Mouse (Mus musculus) limb, embryonic 12.5 days (tissue): ENCODE measurements at regions not wholly inside any gene's neighbourhood (a gene's known extent, or its start where the extent isn't known, plus 50 kb on each side); places are given as distances from the start of the nearest gene placed in this dataset.

Source experiments
- ATAC-seq: fragments of 200-750 bp; cut with Nextera tagmentation; 2 replicates; pipeline ENCODE4 v1.8.0; 2017; ENCODE audit warnings: low read depth, moderate TSS enrichment; ENCODE audit not compliant: insufficient number of reproducible peaks, insufficient read depth, low FRiP score, low TSS enrichment
- H3K27ac ChIP-seq: fragments of 300-500 bp; sonication (generic); 2 replicates; pipeline ENCODE4 v1.5.1; 2016; ENCODE audit warnings: mild to moderate bottlenecking, moderate library complexity
- H3K27me3 ChIP-seq: fragments of 300-500 bp; sonication (generic); 2 replicates; pipeline ENCODE4 v1.6.1; 2016; ENCODE audit warnings: mild to moderate bottlenecking, moderate library complexity
- H3K36me3 ChIP-seq: fragments of 300-500 bp; sonication (generic); 2 replicates; pipeline ENCODE4 v1.6.1; 2016; ENCODE audit warnings: mild to moderate bottlenecking, moderate library complexity
- H3K4me1 ChIP-seq: fragments of 300-500 bp; sonication (generic); replicated peaks from 2 replicates; pipeline ENCODE4 v1.6.1; 2016
- H3K4me2 ChIP-seq: fragments of 300-500 bp; sonication (generic); 2 replicates; pipeline ENCODE4 v1.6.1; 2016; ENCODE audit warnings: mild to moderate bottlenecking, moderate library complexity
- H3K4me3 ChIP-seq: fragments of 300-500 bp; sonication (generic); replicated peaks from 2 replicates; pipeline ENCODE4 v1.5.1; 2016; ENCODE audit warnings: mild to moderate bottlenecking
- H3K9ac ChIP-seq: fragments of 300-500 bp; sonication (generic); replicated peaks from 2 replicates; pipeline ENCODE4 v1.6.1; 2016; ENCODE audit warnings: mild to moderate bottlenecking, moderate library complexity
- H3K9me3 ChIP-seq: fragments of 300-500 bp; sonication (generic); 2 replicates; pipeline ENCODE4 v1.6.1; 2016; ENCODE audit warnings: mild to moderate bottlenecking, moderate library complexity
- WGBS: fragments of 180-500 bp; shearing (Covaris S2); methylation state at CpG from one replicate; pipeline ENCODE4 v1.1.7; 2016; 5-methylcytosine and 5-hydroxymethylcytosine counted together

DNA sequence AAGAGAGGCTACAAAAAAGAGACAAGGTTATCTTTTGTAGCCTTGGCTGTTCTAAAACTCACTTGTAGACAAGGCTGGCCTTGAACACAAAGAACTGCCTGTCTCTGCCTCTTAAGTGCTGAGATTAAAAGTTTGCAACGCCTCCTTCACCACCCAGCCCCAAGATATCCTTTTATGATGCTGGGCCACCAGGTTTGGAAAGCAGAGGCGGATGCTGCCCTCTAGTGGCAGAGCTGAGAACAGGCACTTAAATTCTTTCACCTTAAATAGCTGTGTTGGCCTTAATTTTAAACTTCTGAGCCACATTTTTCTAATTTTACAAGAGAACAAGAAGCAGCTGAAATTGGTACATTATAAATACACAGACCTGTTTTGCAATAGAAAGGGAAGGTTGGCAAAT is 82.5 kb upstream of the Tmem132d start:
- no peaks in the 10 kb centered on the region for H3K4me1 ChIP-seq
- ATAC-seq = no peak
- WGBS = 6% methylated on average over 2 of the region's 2 CpGs

DNA sequence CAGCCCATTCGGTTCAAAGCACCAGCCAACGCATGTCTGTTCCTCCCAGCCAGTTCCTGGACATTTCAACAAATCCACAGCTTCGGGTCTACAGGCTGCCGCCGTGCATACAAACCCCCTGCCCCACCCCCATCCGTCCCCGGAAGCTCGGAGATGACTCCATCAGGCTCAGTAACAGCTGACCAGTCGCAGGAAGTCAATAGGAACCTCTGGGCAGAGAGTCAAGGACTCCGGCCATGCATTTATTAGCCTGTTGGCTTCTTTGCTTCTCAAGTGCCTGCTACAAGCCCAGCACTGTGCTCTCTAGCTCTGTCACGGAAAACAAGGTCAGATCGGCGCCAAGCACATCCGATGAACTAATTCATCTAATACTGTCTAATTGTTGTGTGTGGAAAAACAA is 80.4 kb upstream of the Tmem132d start:
- 86% methylated on average over 14 of the region's 14 CpGs for WGBS
- no peak for ATAC-seq

More for the DNA sequence above, 82.5 kb upstream of the Tmem132d start:
- no peak overlapping the region for H3K27ac ChIP-seq
- H3K9me3 ChIP-seq = no peaks in the 10 kb centered on the region
- H3K4me3 ChIP-seq = no peak overlapping the region
- H3K4me2 ChIP-seq = no peak overlapping the region
- no peak overlapping the region for H3K9ac ChIP-seq
- peaks cover 30% of the 10 kb centered on the region for H3K27me3 ChIP-seq
- no peaks in the 10 kb centered on the region for H3K36me3 ChIP-seq

DNA sequence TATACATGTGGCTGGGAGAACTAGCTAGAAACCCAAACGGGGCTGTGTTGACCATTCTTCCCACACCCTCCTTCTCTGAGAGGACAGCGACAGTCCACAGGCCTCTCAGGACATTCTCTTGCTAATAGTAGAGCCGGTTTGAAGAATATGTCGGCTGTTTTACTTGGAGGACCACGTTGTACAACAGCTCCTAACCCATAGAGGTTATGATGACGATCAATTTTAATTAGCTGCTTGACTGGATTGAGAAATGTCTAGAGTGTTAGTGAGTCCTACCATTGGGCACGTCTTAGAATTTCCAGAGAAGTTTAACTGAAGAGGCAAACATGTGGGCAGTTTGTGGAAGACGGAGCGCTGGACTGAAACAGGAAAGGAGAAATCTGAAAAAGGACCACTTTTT is 79.7 kb upstream of the Tmem132d start:
- no peak overlapping the region for H3K9ac ChIP-seq
- no peaks in the 10 kb centered on the region for H3K36me3 ChIP-seq
- WGBS = 85% methylated on average over 9 of the region's 9 CpGs
- no peak for ATAC-seq
- H3K27me3 ChIP-seq = peaks cover 9% of the 10 kb centered on the region
- no peak overlapping the region for H3K4me2 ChIP-seq
- no peak overlapping the region for H3K27ac ChIP-seq
- H3K4me1 ChIP-seq = no peaks in the 10 kb centered on the region
- 0 out of 2 replicates have a peak, but pooled peaks cover 7% of the 10 kb centered on the region for H3K9me3 ChIP-seq
- H3K4me3 ChIP-seq = no peak overlapping the region

More for the DNA sequence above, 80.4 kb upstream of the Tmem132d start:
- Histone ChIP-seq H3K36me3 (no peaks in the 10 kb centered on the region), H3K27me3 (peaks cover 15% of the 10 kb centered on the region), H3K4me3 (no peak overlapping the region), H3K9me3 (0 out of 2 replicates have a peak, but pooled peaks cover 7% of the 10 kb centered on the region), H3K4me1 (no peaks in the 10 kb centered on the region), H3K4me2 (no peak overlapping the region), H3K27ac (no peak overlapping the region), H3K9ac (no peak overlapping the region)

DNA sequence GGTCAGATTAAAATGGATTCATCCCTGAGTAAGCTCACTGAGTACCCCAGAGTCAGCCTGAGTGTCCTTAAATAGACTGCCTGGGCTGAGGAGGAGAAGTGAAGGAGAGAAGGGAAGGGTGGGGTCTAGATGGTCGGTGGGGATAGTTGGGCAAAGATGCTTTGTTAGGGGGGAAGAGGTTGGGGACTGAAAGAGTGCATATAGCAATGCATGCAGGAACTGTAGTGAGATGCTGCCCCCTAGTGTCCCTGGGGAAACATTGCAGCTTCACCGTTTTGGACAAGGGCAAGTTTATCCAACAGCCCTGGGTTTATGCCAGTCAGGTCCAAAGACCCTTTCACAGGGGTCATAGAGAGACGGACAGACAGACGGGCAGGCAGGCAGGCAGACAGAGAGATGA is 71.6 kb upstream of the Tmem132d start:
- no peaks in the 10 kb centered on the region for H3K4me1 ChIP-seq
- 0 out of 2 replicates have a peak, but pooled peaks cover 8% of the 10 kb centered on the region for H3K9me3 ChIP-seq
- no peak overlapping the region for H3K9ac ChIP-seq
- H3K36me3 ChIP-seq = no peaks in the 10 kb centered on the region
- no peak overlapping the region for H3K27ac ChIP-seq
- 11% methylated on average over 4 of the region's 4 CpGs for WGBS
- no peak for ATAC-seq
- H3K4me3 ChIP-seq = no peak overlapping the region
- H3K4me2 ChIP-seq = no peak overlapping the region
- 0 out of 2 replicates have a peak, but pooled peaks cover 6% of the 10 kb centered on the region for H3K27me3 ChIP-seq

DNA sequence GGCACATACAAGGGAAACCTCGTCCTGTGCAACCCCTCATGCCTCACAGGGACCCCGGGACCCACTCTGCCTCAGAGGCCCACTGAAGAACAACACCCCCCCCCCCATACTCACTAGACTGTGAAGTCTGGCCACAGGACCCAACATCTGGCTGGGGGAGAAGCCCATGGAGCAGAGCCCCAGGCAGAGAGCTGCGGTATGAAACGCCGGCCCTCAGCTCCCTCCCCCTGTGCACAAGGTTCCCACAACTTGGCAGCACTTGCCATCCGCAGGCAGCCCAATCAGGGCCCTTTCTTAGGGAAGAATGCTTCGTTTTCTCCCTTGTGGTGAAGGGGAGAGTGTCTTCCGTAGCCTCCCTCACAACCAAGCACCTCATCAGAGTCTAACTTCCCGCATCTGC is 66.6 kb upstream of the Tmem132d start:
- 45% methylated on average over 9 of the region's 9 CpGs for WGBS
- no peaks in the 10 kb centered on the region for H3K27me3 ChIP-seq
- H3K9ac ChIP-seq = no peak overlapping the region
- H3K36me3 ChIP-seq = no peaks in the 10 kb centered on the region
- ATAC-seq = no peak
- H3K9me3 ChIP-seq = no peaks in the 10 kb centered on the region
- no peak overlapping the region for H3K4me3 ChIP-seq
- H3K4me1 ChIP-seq = no peaks in the 10 kb centered on the region
- H3K4me2 ChIP-seq = no peak overlapping the region
- no peak overlapping the region for H3K27ac ChIP-seq

DNA sequence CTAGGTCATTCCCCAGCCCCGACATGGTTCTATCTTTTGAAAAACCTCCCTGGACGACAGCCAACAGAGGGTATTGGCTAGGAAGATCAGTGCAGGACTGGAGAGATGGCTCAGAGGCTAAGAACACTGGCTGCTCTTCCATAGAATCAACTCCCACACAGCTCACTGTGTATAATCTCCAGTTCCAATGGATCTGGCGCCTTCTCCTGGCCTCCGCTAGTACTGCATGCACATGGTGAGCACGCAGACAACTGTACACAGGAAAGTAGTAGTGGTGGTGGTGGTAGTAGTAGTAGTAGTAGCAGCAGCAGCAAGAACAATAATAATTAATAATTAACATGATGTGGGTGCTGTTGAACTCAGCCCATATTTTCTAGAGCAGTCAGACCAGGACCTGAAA is 66.2 kb upstream of the Tmem132d start:
- 59% methylated on average over 5 of the region's 5 CpGs for whole genome bisulfite sequencing
- H3K27ac ChIP-seq = no peak overlapping the region
- H3K4me1 ChIP-seq = no peaks in the 10 kb centered on the region
- H3K4me2 ChIP-seq = no peak overlapping the region
- no peak overlapping the region for H3K9ac ChIP-seq
- no peak for ATAC-seq
- H3K27me3 ChIP-seq = no peaks in the 10 kb centered on the region
- H3K36me3 ChIP-seq = no peaks in the 10 kb centered on the region
- H3K4me3 ChIP-seq = no peak overlapping the region
- no peaks in the 10 kb centered on the region for H3K9me3 ChIP-seq

DNA sequence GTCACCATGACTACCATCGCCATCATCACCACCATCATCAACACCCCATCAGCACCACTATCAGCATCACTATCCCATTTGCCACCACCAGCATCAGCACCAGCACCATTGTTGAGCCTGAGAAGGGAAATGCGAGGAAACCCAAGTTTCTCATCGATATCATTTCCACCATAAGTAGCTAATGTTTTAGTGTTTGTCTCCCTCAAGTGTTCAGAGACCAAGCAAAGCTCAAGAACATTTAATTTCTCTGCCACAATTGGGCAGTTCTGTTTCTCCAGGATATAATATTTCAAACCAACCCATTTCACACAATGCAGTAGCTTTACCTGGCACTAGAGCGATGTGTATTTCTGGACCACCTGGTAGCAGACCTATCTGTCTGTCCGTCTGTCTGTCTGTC is 59.7 kb upstream of the Tmem132d start:
- H3K9me3 ChIP-seq = peaks cover 9% of the 10 kb centered on the region; the same call in 1 of the 2 replicates
- H3K4me3 ChIP-seq = no peak overlapping the region
- H3K4me1 ChIP-seq = no peaks in the 10 kb centered on the region
- no peaks in the 10 kb centered on the region for H3K27me3 ChIP-seq
- WGBS = 89% methylated on average over 5 of the region's 5 CpGs
- H3K4me2 ChIP-seq = no peak overlapping the region
- H3K36me3 ChIP-seq = no peaks in the 10 kb centered on the region
- no peak overlapping the region for H3K27ac ChIP-seq
- ATAC-seq = no peak
- H3K9ac ChIP-seq = no peak overlapping the region

DNA sequence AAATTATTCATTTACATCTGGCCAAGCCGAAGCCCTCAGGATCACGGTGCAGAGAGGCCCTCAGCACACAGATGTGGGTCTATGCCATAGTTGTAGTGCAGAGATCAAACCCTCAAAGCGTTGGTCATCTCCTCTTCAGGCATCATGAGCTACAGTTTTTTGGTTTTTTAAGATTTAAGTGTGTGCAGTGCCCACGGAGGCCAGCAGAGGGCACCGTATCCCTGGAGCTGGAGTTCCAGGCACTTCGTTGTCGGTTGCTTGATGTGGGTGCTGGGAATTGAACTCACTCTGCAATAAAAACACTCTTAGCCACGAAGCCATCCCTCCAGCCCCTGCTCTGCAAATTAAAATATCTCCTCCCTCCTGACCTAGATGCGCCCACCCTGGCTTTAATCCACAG is 58.3 kb upstream of the Tmem132d start:
- Histone ChIP-seq H3K9me3 (peaks cover 9% of the 10 kb centered on the region; the same call in 1 of the 2 replicates), H3K4me2 (no peak overlapping the region), H3K4me1 (no peaks in the 10 kb centered on the region), H3K4me3 (no peak overlapping the region), H3K36me3 (no peaks in the 10 kb centered on the region), H3K27ac (no peak overlapping the region), H3K27me3 (no peaks in the 10 kb centered on the region), H3K9ac (no peak overlapping the region)
- no peak for ATAC-seq
- WGBS = 33% methylated on average over 9 of the region's 9 CpGs

DNA sequence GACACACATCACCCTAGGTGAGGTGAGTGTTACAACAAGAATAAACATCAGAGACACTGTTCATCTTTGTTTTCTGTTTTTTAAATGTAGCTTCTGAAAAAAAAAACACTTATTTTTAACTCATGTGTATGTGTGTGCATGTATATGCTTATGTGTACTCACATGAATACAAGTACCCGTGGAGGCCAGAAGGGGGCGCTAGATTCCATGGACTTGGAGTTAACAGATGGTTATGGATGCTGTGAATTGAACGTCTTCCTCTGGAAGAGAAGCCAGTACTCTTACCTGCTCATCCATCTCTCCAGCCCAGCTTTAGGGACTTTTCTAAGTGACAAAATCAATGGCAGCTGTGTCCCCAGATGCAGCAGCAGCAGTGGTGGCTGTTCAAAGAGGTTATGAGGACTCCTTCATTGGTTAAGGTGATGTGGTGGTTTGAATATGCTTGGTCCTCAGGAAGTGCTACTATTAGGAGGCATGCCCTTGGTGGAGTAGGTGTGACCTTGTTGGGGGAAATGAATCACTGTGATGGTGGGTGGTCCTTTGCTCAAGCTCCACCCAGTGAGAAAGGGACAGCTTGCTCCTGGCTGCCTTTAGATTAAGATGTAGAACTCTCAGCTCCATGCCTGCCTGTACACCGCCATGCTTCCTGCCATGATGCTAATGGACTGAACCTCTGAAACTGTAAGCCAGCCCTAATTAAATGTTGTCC is 56.1 kb upstream of the Tmem132d start:
- ATAC-seq = no peak
- 81% methylated on average over 4 of the region's 4 CpGs for WGBS
- H3K9ac ChIP-seq = no peak overlapping the region

DNA sequence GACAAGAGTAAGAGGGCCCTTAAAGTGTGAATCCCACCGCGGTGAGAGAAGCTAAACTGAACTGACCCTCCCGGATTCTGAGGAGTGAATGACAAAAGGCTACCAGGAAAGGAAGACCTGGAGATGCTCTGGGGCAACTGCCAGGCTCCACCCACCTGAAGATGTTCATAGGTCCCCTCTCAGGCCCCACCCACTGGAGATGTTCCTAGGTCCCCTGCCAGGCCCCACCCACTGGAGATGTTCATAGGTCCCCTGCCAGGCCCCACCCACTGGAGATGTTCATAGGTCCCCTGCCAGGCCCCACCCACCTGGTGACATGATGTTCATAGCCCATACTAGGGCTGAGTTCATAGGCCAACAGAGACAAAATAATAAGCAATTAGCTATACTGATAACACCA is 54.5 kb upstream of the Tmem132d start:
- Histone ChIP-seq H3K36me3 (no peaks in the 10 kb centered on the region), H3K4me1 (0 out of 2 replicates have a peak, but pooled peaks cover 5% of the 10 kb centered on the region), H3K9me3 (peaks cover 9% of the 10 kb centered on the region; the same call in 1 of the 2 replicates), H3K9ac (no peak overlapping the region), H3K27ac (no peak overlapping the region), H3K27me3 (peaks cover 26% of the 10 kb centered on the region), H3K4me2 (no peak overlapping the region), H3K4me3 (no peak overlapping the region)
- no peak for ATAC-seq
- WGBS = 67% methylated on average over 3 of the region's 3 CpGs

More for the DNA sequence above, 56.1 kb upstream of the Tmem132d start:
- Histone ChIP-seq H3K4me2 (no peak overlapping the region), H3K36me3 (no peaks in the 10 kb centered on the region), H3K4me3 (no peak overlapping the region), H3K9me3 (peaks cover 9% of the 10 kb centered on the region; the same call in 1 of the 2 replicates), H3K4me1 (no peaks in the 10 kb centered on the region), H3K27ac (no peak overlapping the region), H3K27me3 (peaks cover 10% of the 10 kb centered on the region)

DNA sequence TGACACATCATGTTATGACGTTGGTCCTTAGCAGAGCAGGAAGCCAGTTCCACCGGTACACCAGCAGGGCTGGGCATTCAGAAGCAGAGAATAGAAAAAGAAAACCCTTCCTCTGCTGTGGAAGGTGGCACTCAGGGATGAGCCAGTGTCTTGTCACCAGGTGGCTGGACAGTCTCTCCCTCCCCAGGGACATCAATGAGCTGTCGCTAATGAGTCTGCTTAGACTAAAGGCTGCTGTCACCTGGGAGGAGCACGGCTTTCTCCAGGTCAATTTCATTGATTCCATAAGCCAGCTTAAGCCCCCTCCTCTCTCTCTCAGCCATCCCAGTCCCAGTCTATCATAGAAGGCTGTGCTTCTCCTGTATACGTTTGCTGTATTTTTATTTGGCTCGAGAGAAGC is 51.2 kb upstream of the Tmem132d start:
- WGBS = 41% methylated on average over 6 of the region's 6 CpGs
- no peak for ATAC-seq

DNA sequence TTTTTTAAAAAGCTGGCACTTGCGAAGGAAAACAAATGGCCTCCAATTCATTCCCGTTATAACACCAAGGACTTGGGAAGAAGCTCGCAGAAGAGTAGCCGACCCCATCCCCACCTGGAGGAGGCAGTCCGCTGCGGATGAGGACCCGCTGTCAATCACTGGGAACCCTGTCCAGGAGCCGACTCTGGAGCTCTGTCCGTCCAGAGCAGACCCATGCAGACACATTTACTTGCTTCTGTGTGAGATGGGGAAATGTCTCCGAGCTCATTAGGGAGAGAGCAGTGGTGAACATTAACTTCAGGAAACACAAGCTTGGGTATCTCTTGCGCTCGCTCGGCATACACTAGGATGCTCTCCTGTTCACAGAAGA is 50.5 kb upstream of the Tmem132d start:
- Histone ChIP-seq H3K27me3 (peaks cover 37% of the 10 kb centered on the region), H3K4me1 (0 out of 2 replicates have a peak, but pooled peaks cover 5% of the 10 kb centered on the region), H3K36me3 (no peaks in the 10 kb centered on the region), H3K4me2 (peak overlapping the region; percentile 51), H3K9me3 (no peaks in the 10 kb centered on the region), H3K4me3 (no peak overlapping the region), H3K27ac (no peak overlapping the region), H3K9ac (no peak overlapping the region)
- 8% methylated on average over 13 of the region's 13 CpGs for WGBS
- no peak for ATAC-seq

More for the DNA sequence above, 51.2 kb upstream of the Tmem132d start:
- no peak overlapping the region for H3K9ac ChIP-seq
- H3K36me3 ChIP-seq = no peaks in the 10 kb centered on the region
- H3K4me3 ChIP-seq = no peak overlapping the region
- H3K27ac ChIP-seq = no peak overlapping the region
- no peak overlapping the region for H3K4me2 ChIP-seq
- H3K9me3 ChIP-seq = no peaks in the 10 kb centered on the region
- 0 out of 2 replicates have a peak, but pooled peaks cover 5% of the 10 kb centered on the region for H3K4me1 ChIP-seq
- H3K27me3 ChIP-seq = peaks cover 37% of the 10 kb centered on the region
